Mouse (Mus musculus) cerebellum, postnatal 14 days (tissue): Measurements from ENCODE around the gene Carnmt1.

Experiments used
- DNase-seq, 2 experiments: peaks; one replicate each; pipeline ENCODE4 v3.0.0; 2021; ENCODE audit warnings: mixed read lengths in 2 of 2

The Carnmt1 gene

DNA sequence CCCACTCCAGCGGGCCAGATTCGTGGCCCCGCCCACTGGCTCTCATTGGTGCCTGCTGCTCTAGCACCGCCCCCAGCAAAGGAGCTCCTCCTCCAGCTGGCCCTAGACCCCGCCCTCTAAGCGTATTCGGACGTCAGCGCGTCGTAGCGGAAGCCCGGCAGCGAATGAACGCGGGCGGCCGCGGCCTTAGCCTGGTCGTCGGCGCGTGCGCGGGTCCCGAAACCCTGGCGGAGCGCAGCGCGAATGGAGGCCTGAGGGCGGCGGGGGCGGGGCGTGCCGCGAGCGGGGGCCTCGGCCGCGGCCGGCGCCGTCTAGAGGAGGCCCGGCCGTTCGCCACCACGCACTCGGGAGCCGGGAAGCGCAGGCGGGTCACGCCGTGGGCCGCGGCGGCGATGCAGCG, at the start of gene Carnmt1:
Gene Carnmt1, plus strand, starts transcription at position 157 of the 400 bp plus-strand sequence.
- peak; percentile 99 for DNase-seq

DNA sequence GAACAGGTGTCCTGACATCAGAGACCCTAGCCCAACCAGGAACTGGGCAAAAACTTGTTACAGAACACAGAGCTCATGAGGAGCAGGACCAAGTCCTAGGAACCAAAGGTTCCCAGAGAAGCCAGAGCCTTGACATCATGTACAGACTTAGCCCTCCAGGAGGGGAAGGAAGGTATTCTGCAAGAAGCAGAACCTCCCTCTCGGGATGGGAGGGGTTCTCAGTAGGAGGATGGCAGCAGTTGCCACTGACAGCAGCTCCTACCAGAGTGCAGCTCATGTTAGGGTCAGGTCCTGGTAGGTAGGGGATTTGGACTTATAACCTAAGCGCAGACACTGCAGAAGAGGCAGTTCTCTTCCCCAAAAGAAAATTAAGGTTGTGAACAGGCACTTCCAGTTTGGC, 46.7 kb upstream of the Carnmt1 start:
- no peak for DNase-seq

- DNase-seq: peak in 1 of 2 experiments; percentile 39
Observed at GRCm38 (mm10) chr19:18629589-18629988, 41.0 kb upstream of the Carnmt1 start.

GRCm38 (mm10) chr19:18630221-18631119, 40.1 kb upstream of the Carnmt1 start:
- no peak for DNase-seq

- no peak for DNase-seq
Observed at GRCm38 (mm10) chr19:18631161-18631643, 39.4 kb upstream of the Carnmt1 start.

GRCm38 (mm10) chr19:18631644-18632219, 38.8 kb upstream of the Carnmt1 start, which contains the start of the genes Ostf1 and Nmrk1:
Gene Ostf1, minus strand, starts transcription at chr19:18631823.
Gene Nmrk1, plus strand, starts transcription at chr19:18631950.
- peak; percentile 97 to 98 for DNase-seq

DNA sequence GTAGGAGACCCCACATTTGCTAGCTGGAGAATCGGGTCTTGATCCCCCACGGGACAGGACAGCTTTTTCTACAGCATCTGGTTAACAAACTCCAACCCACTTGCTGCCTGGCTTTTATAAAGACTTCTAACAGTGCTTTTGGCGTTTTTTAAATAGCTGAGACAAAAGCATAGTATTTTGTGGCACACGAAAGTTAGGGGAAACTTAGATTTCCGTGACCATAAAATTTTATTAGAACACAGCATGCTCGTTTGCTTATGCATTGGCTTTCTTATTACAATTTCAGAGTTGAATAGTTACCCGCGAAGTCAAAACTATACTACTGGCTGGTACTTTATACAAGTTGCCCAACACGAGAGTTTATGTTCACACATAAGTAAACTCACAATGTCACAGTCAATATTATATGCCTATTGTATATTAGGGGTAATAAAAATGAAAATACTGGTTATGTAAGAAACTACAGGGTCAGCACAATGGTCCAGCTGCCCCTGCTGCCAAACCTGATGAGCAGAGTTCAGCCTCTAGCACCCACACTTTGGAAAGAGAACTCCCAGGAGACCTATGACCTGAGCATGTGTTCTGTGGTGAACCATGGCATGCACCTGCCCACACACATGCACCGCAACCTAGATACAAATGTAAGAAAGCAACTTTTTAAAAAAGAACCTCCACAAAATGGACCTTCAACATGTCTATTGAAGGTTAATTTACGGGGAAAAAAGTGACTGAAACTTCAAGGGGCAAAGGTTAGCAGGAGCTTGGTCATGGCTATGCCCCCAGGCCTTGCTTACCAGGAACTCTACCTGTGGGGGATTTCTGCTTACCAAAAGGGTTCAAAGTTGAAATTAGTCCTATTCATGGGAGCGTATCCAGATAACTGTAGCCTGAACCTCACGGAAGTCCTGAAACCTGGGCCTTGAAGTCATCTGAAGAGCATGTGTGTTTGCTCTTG, 38.1 kb upstream of the Carnmt1 start:
- DNase-seq: no peak

- no peak for DNase-seq
Observed at GRCm38 (mm10) chr19:18637954-18638353, 32.6 kb upstream of the Carnmt1 start.

DNA sequence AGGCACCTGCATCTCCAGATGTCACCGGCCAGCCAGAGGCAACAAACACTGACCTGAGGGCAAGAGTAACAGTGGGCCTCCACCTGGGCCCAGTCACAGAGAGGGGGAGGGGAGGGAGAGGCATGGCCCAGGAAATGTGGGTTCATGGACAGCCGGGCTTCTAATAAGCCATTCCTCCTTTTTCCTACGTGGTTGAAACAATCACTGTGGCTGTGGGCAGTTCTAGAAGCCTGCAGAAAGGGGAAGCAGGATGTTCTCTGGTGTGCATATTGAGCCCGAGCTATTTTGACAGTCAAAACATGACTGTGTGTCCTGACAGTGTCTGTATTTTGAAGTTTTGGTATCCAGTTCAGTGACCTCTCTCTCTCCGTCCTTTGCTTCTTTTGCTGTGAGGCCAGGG, 31.6 kb upstream of the Carnmt1 start:
- DNase-seq: no peak

- peak; percentile 49 to 56 for DNase-seq
Observed at GRCm38 (mm10) chr19:18639552-18639951, 31.0 kb upstream of the Carnmt1 start.

DNA sequence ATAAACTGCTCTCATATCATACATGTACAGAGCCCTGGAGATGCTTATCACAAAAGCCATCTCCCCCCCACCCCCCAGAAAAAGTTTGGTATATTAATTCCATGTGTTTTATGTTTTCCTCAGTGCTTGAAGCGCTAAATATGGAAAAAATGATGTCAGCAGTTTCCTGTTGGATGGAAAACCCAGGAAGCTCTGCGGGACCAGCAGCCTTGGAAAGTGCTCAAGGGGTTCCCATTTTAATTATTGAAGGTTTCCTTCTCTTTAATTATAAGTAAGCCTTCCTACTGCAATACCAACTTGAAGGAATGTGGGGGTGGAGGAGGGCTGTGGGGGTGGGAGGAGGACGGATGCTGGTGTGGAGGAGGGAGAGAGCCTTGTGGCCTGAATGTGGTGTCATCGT, 29.6 kb upstream of the Carnmt1 start:
- no peak for DNase-seq

DNA sequence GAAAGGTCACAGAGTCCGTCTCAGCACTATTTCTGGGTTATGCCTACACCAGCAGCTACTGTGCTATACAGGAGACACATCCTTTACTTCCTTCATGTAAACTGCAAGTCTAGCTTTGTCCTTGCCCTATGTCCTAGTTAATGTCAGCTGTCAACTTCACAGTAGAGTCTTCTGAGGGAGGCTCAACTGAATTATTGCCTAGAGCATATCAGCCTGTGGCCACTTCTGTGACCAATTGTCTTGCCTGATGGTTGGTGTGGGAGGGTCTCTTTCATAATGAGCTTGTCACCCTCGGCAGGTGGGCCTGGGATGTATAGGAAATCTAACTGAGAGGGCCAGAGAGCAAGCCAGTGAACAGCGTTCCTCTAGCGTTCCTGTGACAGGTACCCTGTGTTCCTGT, 27.2 kb upstream of the Carnmt1 start:
- DNase-seq: no peak

- no peak for DNase-seq
Observed at GRCm38 (mm10) chr19:18644084-18644483, 26.5 kb upstream of the Carnmt1 start.

GRCm38 (mm10) chr19:18646397-18646796, 24.2 kb upstream of the Carnmt1 start:
- DNase-seq: no peak

DNA sequence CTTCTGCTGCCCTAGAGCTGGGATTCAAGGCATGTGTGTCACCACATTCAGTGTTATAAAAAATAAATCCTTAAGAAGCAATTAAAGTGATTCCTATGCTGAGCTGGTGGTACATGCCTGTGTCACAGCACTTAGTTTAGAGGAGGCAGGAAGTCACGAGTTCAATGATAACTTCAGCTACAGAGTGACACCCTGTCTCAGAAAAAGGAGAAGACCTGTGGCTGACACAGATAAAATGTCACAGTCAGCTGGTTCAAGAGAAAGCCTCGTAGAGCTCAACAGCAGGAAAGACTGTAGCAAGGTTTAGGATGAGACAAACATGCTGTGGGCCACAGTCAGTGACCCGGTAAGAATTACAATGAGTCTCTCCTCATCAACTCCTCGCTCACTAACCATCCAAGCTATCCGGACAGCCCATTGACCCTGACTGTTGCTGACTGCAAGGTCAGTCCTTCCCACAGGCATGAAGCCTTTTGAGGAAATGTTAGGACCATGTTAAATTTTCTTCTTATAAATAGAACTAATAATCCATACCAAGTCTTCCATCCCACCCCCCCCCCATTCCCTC, 23.6 kb upstream of the Carnmt1 start:
- DNase-seq: no peak

- DNase-seq: no peak
Observed at GRCm38 (mm10) chr19:18647775-18648557, 22.6 kb upstream of the Carnmt1 start.

GRCm38 (mm10) chr19:18648558-18648945, 22.0 kb upstream of the Carnmt1 start:
- no peak for DNase-seq

DNA sequence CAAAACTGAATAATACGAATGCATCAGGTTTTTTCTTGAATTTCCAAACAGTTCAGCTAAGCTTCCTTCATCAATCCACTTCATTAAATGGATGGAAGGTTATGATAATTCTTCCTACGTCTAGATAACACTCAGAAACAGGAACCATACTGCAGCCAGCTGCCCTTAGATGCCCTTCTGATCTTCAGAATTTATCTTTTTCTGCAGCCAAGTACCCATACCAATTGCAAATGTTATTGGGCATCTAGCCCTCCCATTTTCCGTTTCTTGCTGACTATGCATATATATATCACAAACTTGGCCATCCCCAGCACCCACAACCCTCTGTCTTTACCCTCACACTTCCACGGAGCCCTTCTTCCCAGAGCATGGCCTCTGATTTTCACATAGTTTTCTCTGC, 20.6 kb upstream of the Carnmt1 start:
- no peak for DNase-seq

GRCm38 (mm10) chr19:18650473-18650872, 20.1 kb upstream of the Carnmt1 start:
- DNase-seq: no peak

- peak; percentile 91 to 94 for DNase-seq
Observed at GRCm38 (mm10) chr19:18652592-18652991, 18.0 kb upstream of the Carnmt1 start.

DNA sequence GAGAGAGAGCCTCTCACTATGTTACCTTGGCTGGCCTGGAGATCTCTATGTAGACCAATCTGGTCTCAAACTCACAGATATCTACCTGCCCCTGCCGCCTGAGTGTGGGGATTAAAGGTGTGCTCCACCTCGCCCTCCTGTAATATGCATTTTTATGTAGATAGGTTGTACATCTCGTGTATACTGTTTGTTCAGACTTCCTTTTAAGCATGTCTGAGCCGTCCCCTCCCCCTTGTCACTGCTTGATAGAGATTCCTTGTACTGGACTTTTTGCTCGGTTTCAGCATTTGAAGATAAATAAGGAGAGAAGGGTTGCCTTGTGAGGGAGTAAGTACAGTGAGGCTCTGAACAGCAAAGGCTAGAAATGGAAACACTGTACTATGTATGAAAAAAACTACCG, 17.5 kb upstream of the Carnmt1 start:
- DNase-seq: peak; percentile 34 to 42

DNA sequence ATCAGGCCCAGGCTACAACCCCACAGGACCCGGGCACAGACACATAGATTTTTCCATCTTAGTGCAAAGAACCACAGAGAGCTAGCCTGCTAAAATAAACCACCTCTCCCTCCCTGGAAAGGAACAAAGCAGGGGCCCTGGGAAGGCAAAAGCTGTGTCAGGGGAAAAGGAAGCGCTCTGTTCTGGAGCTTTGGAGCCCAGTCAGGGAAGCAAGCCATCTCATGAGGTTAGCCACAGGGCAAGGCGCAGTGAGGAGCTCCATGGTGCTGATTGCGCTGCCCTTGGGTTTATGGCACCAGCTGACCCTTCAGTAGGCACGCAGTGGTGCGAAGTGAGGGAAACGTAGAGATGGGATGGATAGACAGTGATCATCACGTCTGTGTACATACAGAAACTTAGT, 16.2 kb upstream of the Carnmt1 start:
- peak in 1 of 2 experiments; percentile 17 for DNase-seq
